Mouse (Mus musculus): ENCODE results near the gene Nlgn3.

DNA sequence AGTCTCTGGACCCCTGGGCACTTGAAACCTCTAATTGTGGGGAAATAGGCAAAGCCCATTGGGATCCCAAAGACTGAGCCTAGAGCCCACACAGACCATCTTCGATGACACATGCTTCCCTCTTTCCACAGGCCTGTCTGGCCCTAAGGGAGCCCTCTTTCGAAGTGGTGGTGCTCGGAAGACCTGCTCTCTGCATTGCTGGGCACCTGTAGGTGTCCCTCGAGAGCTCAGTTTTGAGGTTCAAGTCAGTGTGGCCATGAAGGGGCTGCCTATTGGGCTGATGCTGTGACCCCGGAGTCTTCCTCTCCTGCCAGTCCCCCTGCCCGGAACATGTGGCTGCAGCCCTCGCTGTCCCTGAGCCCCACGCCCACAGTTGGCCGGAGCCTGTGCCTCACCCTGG lies 2.7 kb downstream of the Nlgn3 start:
- TF ChIP-seq CTCF (IDR thresholded peaks at IDR 0.05; ENCODE audit: low read depth) (no peak), EP300 (optimal IDR thresholded peaks at IDR 0.05) (no peak)

All from stomach, postnatal 0 days (tissue).